Mouse (Mus musculus) CD4-positive, CD25-positive, alpha-beta regulatory T cell, adult 2 months (primary cell): ENCODE results near the gene Hist1h3e.

ENCODE experiments used
- DNase-seq: peaks from one replicate; pipeline ENCODE4 v3.0.0-alpha.2; 2012; ENCODE audit warnings: low read depth, low spot score

Hist1h3e gene

GRCm38 (mm10) chr13:23518885-23519284, 43.3 kb downstream of the Hist1h3e start:
- DNase-seq, result peak; percentile 86

- no peak for DNase-seq
Observed at GRCm38 (mm10) chr13:23518295-23518603, 43.9 kb downstream of the Hist1h3e start.

- peak; percentile 85 for DNase-seq
Observed at GRCm38 (mm10) chr13:23517603-23518294, 44.4 kb downstream of the Hist1h3e start.

DNA sequence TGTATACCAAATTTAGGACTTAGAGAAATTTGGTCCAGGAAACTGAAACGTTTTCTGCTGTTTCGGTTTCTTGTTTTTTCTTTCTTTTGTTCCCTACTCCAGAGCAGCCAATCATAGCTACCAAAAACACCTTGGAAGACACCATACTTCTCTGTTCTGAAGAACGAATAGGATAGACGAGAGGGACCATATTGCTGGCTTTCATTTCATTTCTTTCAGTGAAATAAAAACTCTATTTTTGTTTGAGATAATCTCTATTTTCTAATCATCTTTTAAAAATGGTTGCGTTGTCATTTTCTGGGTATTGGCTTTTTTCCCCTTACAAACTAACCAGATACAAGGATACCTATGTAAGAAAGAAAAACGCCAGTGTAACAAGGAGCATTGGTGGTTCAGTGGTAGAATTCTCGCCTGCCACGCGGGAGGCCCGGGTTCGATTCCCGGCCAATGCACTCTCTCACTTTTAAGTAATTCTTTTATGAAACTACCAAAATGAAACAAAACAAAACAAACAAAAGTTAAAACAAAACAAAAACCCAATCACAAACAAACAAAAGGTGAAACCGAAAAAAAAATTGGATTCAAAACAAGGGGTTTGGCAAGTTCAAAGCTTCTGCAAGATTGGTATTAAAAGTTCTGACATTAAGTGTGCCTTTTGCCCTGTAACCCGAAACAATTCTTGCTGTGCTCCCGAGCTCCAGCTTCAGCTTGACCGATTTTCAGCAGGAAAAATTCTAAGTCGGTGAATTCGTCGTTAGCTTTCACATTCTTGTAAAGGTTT, 45.2 kb downstream of the Hist1h3e start:
- DNase-seq, result peak; percentile 88

DNA sequence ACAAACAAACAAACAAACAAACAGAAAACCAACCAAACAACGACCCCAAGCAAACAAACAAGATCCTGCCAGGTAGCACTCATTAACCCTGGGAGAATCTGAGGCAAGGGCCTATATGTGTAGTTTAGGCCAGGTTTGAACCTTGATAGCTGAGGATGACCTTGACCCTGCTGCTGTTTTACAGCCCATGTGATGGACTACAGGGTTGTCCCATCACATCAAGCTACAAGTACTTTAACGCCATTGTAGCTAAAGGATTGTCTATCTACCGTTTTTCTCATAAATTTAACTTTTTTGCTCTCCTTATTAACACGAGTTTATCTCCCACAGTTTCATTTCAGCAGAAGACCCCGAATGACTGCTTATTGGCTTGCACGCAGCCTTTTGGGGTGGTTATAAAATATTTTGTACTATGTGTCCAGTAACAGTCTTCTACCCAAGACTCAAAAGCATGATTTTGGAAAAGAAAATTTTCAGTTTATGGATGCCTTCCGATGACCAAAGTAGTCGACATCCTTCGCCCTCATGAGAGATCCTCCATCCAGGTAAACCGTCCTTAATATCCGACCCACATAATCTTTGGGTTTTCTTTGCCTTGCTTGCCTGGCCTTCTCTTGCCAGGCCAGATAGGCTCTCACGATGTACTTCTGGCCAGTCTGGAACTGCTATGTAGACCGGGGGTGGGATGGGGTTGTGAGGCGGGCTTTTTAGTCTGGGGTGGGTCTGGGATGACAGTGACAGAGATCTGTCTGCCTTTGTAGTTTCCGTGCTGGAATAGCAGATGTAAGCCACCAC, 46.1 kb downstream of the Hist1h3e start:
- no peak for DNase-seq

DNA sequence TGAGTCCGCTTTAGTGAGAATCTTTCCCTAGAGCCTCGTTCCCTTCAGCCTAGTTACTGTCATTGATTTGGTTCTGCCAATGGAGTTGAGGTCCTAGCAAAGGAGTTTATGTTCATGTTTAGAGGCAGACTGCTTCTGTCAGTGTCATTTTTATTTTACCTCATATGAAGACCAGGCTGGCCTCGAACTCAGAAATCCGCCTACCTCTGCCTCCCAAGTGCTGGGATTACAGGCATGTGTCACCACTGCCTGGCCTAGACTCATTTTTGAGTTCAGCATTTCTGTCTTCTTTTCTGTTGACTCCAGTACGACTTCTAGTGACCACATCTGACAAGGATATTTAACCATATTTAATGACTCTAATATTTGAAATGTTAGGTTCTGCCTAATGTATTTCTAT, 46.9 kb downstream of the Hist1h3e start:
- DNase-seq, result no peak

GRCm38 (mm10) chr13:23513517-23513916, 48.7 kb downstream of the Hist1h3e start:
- DNase-seq, result no peak
